Mouse (Mus musculus) kidney, embryonic 14.5 days (tissue): ENCODE data around the gene Rnase4. TPM values are rescaled to one million over a fixed set of nuclear protein-coding genes. Genes with fewer than 3 reads are reported as not detected.
A peak's percentile ranks its signal among the peaks of the same experiment; 100 is the strongest.

Source experiments
- ATAC-seq: fragments of 200-750 bp; cut with Nextera tagmentation; 2 replicates; pipeline ENCODE4 v1.8.0; 2017; ENCODE audit warnings: moderate number of reproducible peaks, mild to moderate bottlenecking, moderate TSS enrichment, moderate library complexity; ENCODE audit not compliant: low FRiP score, low TSS enrichment
- H3K27ac ChIP-seq: fragments of 300-500 bp; sonication (generic); 2 replicates; pipeline ENCODE4 v1.5.1; 2014; ENCODE audit warnings: low read depth, mild to moderate bottlenecking, low read length, moderate library complexity, mixed read lengths
- H3K27me3 ChIP-seq: fragments of 300-500 bp; sonication (generic); 2 replicates; pipeline ENCODE4 v1.6.1; 2014; ENCODE audit warnings: mild to moderate bottlenecking, low read length; ENCODE audit not compliant: control insufficient read depth, insufficient read depth
- H3K36me3 ChIP-seq: fragments of 300-500 bp; sonication (generic); 2 replicates; pipeline ENCODE4 v1.6.1; 2014; ENCODE audit warnings: low read length, mixed read lengths; ENCODE audit not compliant: control insufficient read depth, insufficient read depth
- H3K4me1 ChIP-seq: fragments of 300-500 bp; sonication (generic); 2 replicates; pipeline ENCODE4 v1.6.1; 2014; ENCODE audit warnings: low read length, mixed read lengths; ENCODE audit not compliant: control insufficient read depth, insufficient read depth
- H3K4me2 ChIP-seq: fragments of 300-500 bp; sonication (generic); replicated peaks from 2 replicates; pipeline ENCODE4 v1.6.1; 2014; ENCODE audit warnings: low read depth, mild to moderate bottlenecking, low read length
- H3K4me3 ChIP-seq: fragments of 300-500 bp; sonication (generic); 2 replicates; pipeline ENCODE4 v1.5.1; 2014; ENCODE audit warnings: mild to moderate bottlenecking, low read length
- H3K9ac ChIP-seq: fragments of 300-500 bp; sonication (generic); 2 replicates; pipeline ENCODE4 v1.6.1; 2014; ENCODE audit warnings: low read depth, mild to moderate bottlenecking, low read length, moderate library complexity
- H3K9me3 ChIP-seq: fragments of 300-500 bp; sonication (generic); 2 replicates; pipeline ENCODE4 v1.6.1; 2016; ENCODE audit warnings: low read length; ENCODE audit not compliant: control insufficient read depth
- WGBS: fragments of 180-500 bp; shearing (Covaris S2); extraction: QIAGEN DNeasy Blood & Tissue Kit; methylation state at CpG from one replicate; pipeline ENCODE4 v1.1.7; 2014; 5-methylcytosine and 5-hydroxymethylcytosine counted together
- polyA plus RNA-seq: library from polyadenylated mRNA; unstranded; fragments of >200 nt; fragmentation: Nextera tagmentation; extraction: Ambion mirVana; gene quantifications from 2 replicates; pipeline ENCODE4 v1.2.1, GENCODE M21; 2014

Rnase4 gene
- polyA plus RNA-seq, 1 experiment from 2014 or later: 38.9 TPM

DNA sequence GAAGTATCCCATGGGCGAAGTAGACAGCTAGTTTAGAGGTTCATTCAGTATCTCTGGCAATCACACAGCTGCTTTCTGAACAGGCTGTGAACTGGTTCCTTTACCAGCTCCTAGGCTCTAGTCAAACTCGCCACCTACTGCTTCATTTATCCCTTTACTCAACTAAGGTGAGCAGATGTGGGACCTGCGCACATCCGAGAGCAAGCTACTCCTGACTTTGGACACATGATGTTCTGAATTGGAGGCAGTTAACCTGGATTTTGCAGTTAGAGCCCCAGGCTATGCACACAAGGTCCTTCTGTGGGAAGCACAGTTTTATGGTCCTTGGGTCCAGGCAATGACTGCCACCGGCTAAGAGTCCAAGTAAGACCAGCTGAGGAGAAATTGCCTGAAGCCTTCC lies 30.1 kb upstream of the Rnase4 start:
- Histone ChIP-seq H3K9ac (no peak overlapping the region), H3K4me3 (no peak overlapping the region), H3K9me3 (no peaks in the 10 kb centered on the region), H3K4me1 (peaks cover 3% of the 10 kb centered on the region; the same call in 1 of the 2 replicates), H3K27ac (no peak overlapping the region), H3K4me2 (no peak overlapping the region), H3K36me3 (no peaks in the 10 kb centered on the region), H3K27me3 (no peaks in the 10 kb centered on the region)
- no peak for ATAC-seq
- 91% methylated on average over 5 of the region's 5 CpGs for WGBS

DNA sequence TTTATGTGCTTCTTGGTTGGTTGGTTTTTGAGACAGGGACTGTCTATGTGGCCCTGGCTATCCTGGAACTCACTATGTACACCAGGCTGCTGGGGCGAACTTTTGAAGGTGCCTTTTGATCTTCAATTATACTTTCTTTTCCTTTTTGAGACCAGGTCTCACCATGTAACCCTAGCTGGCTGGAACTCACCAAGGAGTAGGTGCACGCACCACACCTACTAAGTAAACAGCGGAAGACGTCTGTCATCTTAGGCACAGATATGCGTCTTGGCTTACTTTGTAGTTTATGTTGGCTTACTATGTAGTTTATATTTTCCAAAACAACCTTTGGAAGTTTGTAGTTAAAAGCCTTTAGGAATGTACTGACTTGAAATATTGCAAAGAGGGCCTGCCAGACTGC lies 21.9 kb upstream of the Rnase4 start:
- no peak overlapping the region for H3K4me2 ChIP-seq
- H3K9me3 ChIP-seq: no peaks in the 10 kb centered on the region
- no peaks in the 10 kb centered on the region for H3K27me3 ChIP-seq
- H3K4me1 ChIP-seq: no peaks in the 10 kb centered on the region
- no peak for ATAC-seq
- H3K27ac ChIP-seq: no peak overlapping the region
- H3K4me3 ChIP-seq: no peak overlapping the region
- H3K9ac ChIP-seq: no peak overlapping the region
- H3K36me3 ChIP-seq: no peaks in the 10 kb centered on the region
- 49% methylated on average over 5 of the region's 5 CpGs for WGBS

DNA sequence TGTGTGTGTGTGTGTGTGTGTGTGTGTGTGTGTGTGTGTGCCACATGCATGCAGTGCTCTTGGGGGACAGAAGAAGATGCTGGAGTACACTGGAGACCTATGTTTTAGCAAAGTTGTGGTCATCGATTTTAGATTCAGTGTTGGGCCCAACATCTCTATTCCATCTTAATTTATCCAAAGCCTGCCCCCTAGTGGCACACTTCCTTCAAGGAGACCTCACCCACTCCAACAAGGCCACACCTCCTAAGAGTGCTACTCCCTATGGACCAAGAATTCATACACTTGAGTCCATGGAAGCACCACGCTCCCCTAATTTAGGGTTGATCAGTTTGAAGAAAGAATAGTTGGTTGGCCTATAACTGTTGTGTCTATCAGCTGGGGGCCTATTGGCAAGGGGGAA lies 21.3 kb upstream of the Rnase4 start:
- no peaks in the 10 kb centered on the region for H3K27me3 ChIP-seq

DNA sequence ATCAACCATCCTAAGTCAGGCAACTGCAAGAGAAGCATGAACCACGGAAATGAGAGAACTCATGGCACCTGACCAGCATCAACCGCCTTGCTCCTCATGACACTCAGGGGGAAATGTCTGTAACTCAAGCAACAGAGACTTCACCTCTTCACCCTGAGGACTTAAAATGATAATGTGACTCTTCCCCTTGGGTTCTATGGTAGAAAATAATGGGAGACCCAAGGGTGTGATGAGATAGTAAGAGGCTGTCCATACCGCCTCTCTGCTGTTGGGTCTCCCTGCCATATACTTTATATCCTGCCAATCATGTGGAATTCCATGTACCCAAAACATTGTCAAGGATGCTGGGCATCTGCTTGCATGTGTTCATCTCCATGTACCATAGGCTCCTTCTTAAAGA lies 16.5 kb upstream of the Rnase4 start, which contains the start of gene Olfr750:
TSS of gene Olfr750 (minus strand) at position 101 of the 400 bp plus-strand sequence.
- WGBS: 88% methylated on average over 3 of the region's 3 CpGs
- no peak within 1 kb of the TSS for H3K9ac ChIP-seq
- no peaks in the 10 kb centered on the region for H3K36me3 ChIP-seq
- no peak within 1 kb of the TSS for H3K27ac ChIP-seq
- no peaks in the 10 kb centered on the region for H3K27me3 ChIP-seq
- no peak within 1 kb of the TSS for H3K4me3 ChIP-seq
- no peak for ATAC-seq
- H3K4me2 ChIP-seq: no peak within 1 kb of the TSS
- H3K4me1 ChIP-seq: no peaks in the 10 kb centered on the region
- H3K9me3 ChIP-seq: no peaks in the 10 kb centered on the region

More for the DNA sequence above, 21.3 kb upstream of the Rnase4 start:
- no peaks in the 10 kb centered on the region for H3K36me3 ChIP-seq
- no peaks in the 10 kb centered on the region for H3K4me1 ChIP-seq
- H3K4me2 ChIP-seq: no peak overlapping the region
- H3K9ac ChIP-seq: no peak overlapping the region
- no peak for ATAC-seq
- no peak overlapping the region for H3K4me3 ChIP-seq
- 94% methylated on average over 2 of the region's 2 CpGs for WGBS
- H3K27ac ChIP-seq: no peak overlapping the region
- no peaks in the 10 kb centered on the region for H3K9me3 ChIP-seq

DNA sequence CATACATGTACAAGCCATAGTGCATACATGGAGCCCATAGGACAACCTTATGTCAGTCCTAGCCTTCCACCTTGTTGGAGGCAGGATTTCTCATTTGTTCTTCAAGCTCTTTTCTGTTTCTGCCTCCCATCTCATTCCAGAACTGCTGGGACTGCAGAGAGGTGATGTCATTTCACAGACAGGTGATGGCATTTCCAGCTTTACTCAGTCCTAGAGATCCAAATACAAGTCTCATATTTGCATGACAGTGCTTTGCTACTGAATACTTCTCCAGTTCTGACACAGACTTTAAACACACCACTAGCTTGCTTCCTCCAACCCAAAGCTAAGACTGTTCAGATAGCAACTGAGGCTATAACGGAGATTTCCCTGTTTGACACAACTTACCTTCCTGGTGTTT lies 11.7 kb upstream of the Rnase4 start:
- H3K9me3 ChIP-seq: no peaks in the 10 kb centered on the region
- H3K4me1 ChIP-seq: no peaks in the 10 kb centered on the region
- H3K4me2 ChIP-seq: no peak overlapping the region
- no peak overlapping the region for H3K27ac ChIP-seq
- no peak for ATAC-seq
- H3K27me3 ChIP-seq: peaks cover 6% of the 10 kb centered on the region; the same call in 1 of the 2 replicates
- H3K4me3 ChIP-seq: no peak overlapping the region
- no peak overlapping the region for H3K9ac ChIP-seq
- 85% methylated on average over 1 of the region's 1 CpGs for WGBS
- H3K36me3 ChIP-seq: no peaks in the 10 kb centered on the region

DNA sequence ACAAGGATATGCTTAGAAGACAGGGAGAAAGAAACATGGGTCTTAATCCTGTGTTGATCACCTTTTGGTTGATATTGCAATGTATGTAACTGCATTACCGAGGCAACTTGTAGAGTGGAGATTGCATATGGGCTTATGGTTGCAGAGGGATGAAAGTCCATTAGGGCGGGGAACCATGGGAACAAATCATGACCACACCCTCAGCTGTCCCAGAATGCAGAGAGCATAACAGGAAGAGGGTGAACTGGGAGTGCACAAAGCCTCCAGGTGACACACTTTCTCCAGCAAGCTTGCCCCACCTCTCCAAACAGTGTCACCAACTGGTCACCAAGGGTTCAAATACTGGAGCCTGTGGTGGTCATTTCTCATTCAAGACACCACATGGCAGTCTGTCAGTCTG lies 9.8 kb upstream of the Rnase4 start:
- ATAC-seq: no peak
- H3K27ac ChIP-seq: no peak overlapping the region
- H3K9me3 ChIP-seq: no peaks in the 10 kb centered on the region
- H3K36me3 ChIP-seq: no peaks in the 10 kb centered on the region
- H3K27me3 ChIP-seq: peaks cover 6% of the 10 kb centered on the region; the same call in 1 of the 2 replicates
- no peaks in the 10 kb centered on the region for H3K4me1 ChIP-seq
- WGBS: 83% methylated on average over 2 of the region's 2 CpGs
- no peak overlapping the region for H3K4me2 ChIP-seq
- no peak overlapping the region for H3K4me3 ChIP-seq
- no peak overlapping the region for H3K9ac ChIP-seq

DNA sequence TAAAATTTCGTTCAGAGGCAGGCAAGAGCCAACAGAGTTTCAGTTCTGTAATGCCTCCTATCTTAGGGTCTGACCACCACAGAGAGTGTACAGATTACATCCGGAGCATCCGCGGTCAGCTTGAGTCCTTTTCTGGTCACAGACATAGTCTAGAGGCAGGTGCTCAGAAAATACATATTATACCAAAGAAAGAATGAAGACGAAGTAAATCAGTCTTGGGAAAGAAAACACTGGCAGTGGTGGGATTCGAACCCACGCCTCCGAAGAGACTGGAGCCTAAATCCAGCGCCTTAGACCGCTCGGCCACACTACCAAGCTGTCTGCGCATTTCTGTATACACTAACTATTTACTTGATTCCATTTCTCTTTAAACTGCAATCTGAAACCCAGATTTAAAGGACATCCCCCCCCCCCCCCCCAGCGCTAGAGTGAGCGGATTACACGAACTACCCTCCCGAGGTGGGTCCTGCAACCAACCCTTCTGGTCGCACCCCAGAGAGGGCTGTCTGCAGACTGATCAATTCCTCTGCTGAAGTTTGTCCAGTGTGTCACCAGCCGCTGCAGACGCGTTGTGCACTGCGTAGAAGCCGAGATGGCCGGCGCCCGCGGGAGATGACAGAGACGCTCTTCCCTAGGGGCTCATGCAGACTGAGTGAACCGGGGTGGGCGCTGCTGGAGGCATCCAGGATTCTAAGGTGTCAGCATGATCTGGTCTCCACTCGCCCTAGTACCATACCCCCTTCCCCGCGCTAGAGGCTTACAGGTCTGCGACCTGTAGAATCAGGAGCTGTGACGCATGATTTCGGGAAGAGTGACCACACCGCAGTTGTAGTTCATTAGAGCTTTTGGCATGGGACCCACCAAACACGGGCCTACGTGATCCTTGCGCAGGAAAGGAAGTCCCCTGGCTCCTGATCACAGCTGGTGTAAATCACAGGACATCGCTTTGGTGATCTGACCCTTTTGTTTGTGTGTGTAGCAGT lies 8.0 kb upstream of the Rnase4 start:
- ATAC-seq: peak; percentile 67
- WGBS: 3% methylated on average over 40 of the region's 40 CpGs

DNA sequence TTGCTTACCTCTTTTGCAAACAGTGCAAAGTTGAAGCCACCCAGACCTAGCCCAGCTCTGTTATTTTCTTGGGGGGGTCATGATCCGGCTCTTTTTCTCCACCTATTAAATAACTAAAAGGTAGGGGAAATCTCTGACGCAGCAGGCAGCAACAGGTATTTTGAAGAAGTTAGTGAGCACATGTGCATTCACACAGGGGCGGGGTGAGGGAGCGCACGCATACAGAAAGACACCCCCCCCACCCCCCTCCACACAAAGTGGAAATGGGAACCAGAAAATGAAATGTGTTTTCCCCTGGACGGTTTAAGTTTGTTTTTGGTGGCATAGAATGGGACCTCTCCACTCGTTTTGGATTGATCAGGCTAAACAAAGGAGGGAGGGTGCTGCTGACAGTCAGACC lies 7.1 kb upstream of the Rnase4 start:
- no peak for ATAC-seq
- H3K9ac ChIP-seq: 0 out of 2 replicates have a peak overlapping the region, but pooled peaks have one; percentile 1
- peak overlapping the region; percentile 65 for H3K4me2 ChIP-seq
- WGBS: 9% methylated on average over 7 of the region's 7 CpGs
- H3K4me3 ChIP-seq: peak overlapping the region; percentile 50
- H3K9me3 ChIP-seq: no peaks in the 10 kb centered on the region
- 0 out of 2 replicates have a peak, but pooled peaks cover 3% of the 10 kb centered on the region for H3K4me1 ChIP-seq
- no peaks in the 10 kb centered on the region for H3K36me3 ChIP-seq
- H3K27me3 ChIP-seq: peaks cover 6% of the 10 kb centered on the region; the same call in 1 of the 2 replicates
- H3K27ac ChIP-seq: no peak overlapping the region

More for the DNA sequence above, 8.0 kb upstream of the Rnase4 start:
- H3K4me3 ChIP-seq: peak overlapping the region; percentile 50
- H3K9ac ChIP-seq: peak overlapping the region; percentile 40
- peak overlapping the region; percentile 65 for H3K4me2 ChIP-seq
- H3K27ac ChIP-seq: no peak overlapping the region
- H3K4me1 ChIP-seq: 0 out of 2 replicates have a peak, but pooled peaks cover 3% of the 10 kb centered on the region
- H3K36me3 ChIP-seq: no peaks in the 10 kb centered on the region
- no peaks in the 10 kb centered on the region for H3K9me3 ChIP-seq
- peaks cover 6% of the 10 kb centered on the region; the same call in 1 of the 2 replicates for H3K27me3 ChIP-seq

DNA sequence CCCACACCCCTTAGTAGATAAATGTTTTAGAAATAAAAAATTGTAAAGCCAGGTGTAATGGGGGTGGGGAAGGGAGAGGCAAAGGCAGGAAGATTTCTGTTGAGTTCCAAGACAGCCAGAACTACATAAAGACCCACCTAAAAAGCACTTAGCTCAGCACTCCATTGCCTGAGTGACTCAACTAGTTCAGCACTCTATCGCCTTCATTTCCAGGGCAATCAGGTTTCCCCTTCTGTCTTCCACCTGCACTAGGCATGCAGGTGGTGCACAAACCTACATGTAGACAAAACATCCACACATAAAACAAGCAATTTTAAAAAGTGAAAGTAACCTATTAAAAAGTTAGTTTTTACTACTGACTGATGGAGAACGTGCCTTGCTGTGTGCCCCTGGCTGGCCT lies 5.8 kb upstream of the Rnase4 start:
- Histone ChIP-seq H3K27ac (no peak overlapping the region), H3K27me3 (peaks cover 4% of the 10 kb centered on the region; the same call in 1 of the 2 replicates), H3K4me1 (0 out of 2 replicates have a peak, but pooled peaks cover 3% of the 10 kb centered on the region), H3K4me2 (no peak overlapping the region), H3K9ac (no peak overlapping the region), H3K4me3 (no peak overlapping the region), H3K36me3 (no peaks in the 10 kb centered on the region), H3K9me3 (no peaks in the 10 kb centered on the region)
- ATAC-seq: no peak
- WGBS: 71% methylated on average over 2 of the region's 2 CpGs
